11 mouse cellular contexts compared by ENCODE assay signal in genomic region chr14:48665816-48666661, GRCm38 (mm10). TPM values are rescaled to one million over a fixed set of nuclear protein-coding genes. Genes with fewer than 3 reads are reported as not detected.
DNase-seq lines count a peak whose midpoint lies in the region; ATAC-seq lines count a peak whose summit lies in the region.
"Had no signal": no experiment of that assay in that cellular context is flagged by ENCODE, and none has a peak within 500 bp of the region (broad histone marks: within the 10 kb centered on the region; RNA-seq: fewer than 3 reads in every experiment).

No protein-coding gene starts in this region.

- peaks cover 95% of the 10 kb centered on the region for H3K27me3 ChIP-seq in hindbrain, embryonic 13.5 days
- H3K27me3 ChIP-seq in neural tube, embryonic 11.5 days (ENCODE audit: control insufficient read depth, insufficient read depth, low read length) = peaks cover 97% of the 10 kb centered on the region

- H3K9me3 ChIP-seq in hindbrain, embryonic 13.5 days = no peaks in the 10 kb centered on the region
- no peaks in the 10 kb centered on the region for H3K9me3 ChIP-seq in neural tube, embryonic 11.5 days (ENCODE audit: control insufficient read depth, low read length)
- H3K9me3 ChIP-seq: liver, embryonic 15.5 days had no signal

- peak overlapping the region; percentile 52; the same call in 1 of the 2 replicates for H3K27ac ChIP-seq in hindbrain, embryonic 13.5 days
- no peak overlapping the region for H3K27ac ChIP-seq in neural tube, embryonic 11.5 days (ENCODE audit: low read depth, low read length)
- H3K27ac ChIP-seq: liver, embryonic 15.5 days had no signal

- WGBS in hindbrain, embryonic 13.5 days = under 1% methylated on average over 52 of the region's 52 CpGs
- WGBS in neural tube, embryonic 11.5 days = under 1% methylated on average over 52 of the region's 52 CpGs

- no peaks in the 10 kb centered on the region for H3K36me3 ChIP-seq in hindbrain, embryonic 13.5 days
- H3K36me3 ChIP-seq in neural tube, embryonic 11.5 days (ENCODE audit: control insufficient read depth, insufficient read depth, low read length) = no peaks in the 10 kb centered on the region
- H3K36me3 ChIP-seq: liver, embryonic 15.5 days had no signal

- no peak for ATAC-seq in hindbrain, embryonic 13.5 days (ENCODE audit: low FRiP score)
- no peak for ATAC-seq in neural tube, embryonic 11.5 days (ENCODE audit: insufficient read depth, low FRiP score, low TSS enrichment)

- 0 out of 2 replicates have a peak overlapping the region, but pooled peaks have one; percentile 6 for H3K4me2 ChIP-seq in hindbrain, embryonic 13.5 days
- H3K4me2 ChIP-seq in neural tube, embryonic 11.5 days (ENCODE audit: low read depth) = no peak overlapping the region
- H3K4me2 ChIP-seq: liver, embryonic 15.5 days had no signal

- peak; percentile 18 for DNase-seq in kidney, postnatal 10 days
- DNase-seq in kidney, adult 8-10 months = no peak
- peak; percentile 71 for DNase-seq in embryo, embryonic 11 days
- peak; percentile 61 for DNase-seq in neural tube, embryonic 11.5 days (ENCODE audit: low spot score)
- DNase-seq in left cerebral cortex, adult 18-20 months (ENCODE audit: low spot score in 2 of 2) = no peak
- DNase-seq in adrenal gland, postnatal 14 days = no peak
- no peak for DNase-seq in layer of hippocampus, adult 9-10 months (ENCODE audit: low spot score)

- H3K4me3 ChIP-seq in hindbrain, embryonic 13.5 days = peak overlapping the region; percentile 29
- no peak overlapping the region for H3K4me3 ChIP-seq in neural tube, embryonic 11.5 days (ENCODE audit: low read depth, low read length)
- H3K4me3 ChIP-seq: liver, embryonic 15.5 days had no signal

- H3K9ac ChIP-seq in hindbrain, embryonic 13.5 days = peak overlapping the region; percentile 59
- no peak overlapping the region; the same call in 1 of the 2 replicates for H3K9ac ChIP-seq in neural tube, embryonic 11.5 days (ENCODE audit: low read length)
- H3K9ac ChIP-seq: liver, embryonic 15.5 days had no signal

- peaks cover 22% of the 10 kb centered on the region; the same call in 1 of the 2 replicates for H3K4me1 ChIP-seq in hindbrain, embryonic 13.5 days (replicated peaks)
- H3K4me1 ChIP-seq in neural tube, embryonic 11.5 days (ENCODE audit: control insufficient read depth, insufficient read depth, low read length) = no peaks in the 10 kb centered on the region
- H3K4me1 ChIP-seq: liver, embryonic 15.5 days had no signal

RNA-seq across cellular contexts. Expression of gene Otx2, which starts 7.6 kb away (rescaled TPM):
- 22.8 and 24.1 TPM in 2 replicates for polyA plus RNA-seq in hindbrain, embryonic 13.5 days (2015; fragmentation: Nextera tagmentation; extraction: Ambion mirVana)
- polyA plus RNA-seq in neural tube, embryonic 11.5 days (2014; fragmentation: Nextera tagmentation; extraction: Ambion mirVana) = 0.18 and 0.33 TPM in 2 replicates
- total RNA-seq in left cerebral cortex, adult 18-20 months (2021) = under 1 TPM in 1 of 2 experiments, not detected in 1; 0.35 TPM
- total RNA-seq in adrenal gland, postnatal 14 days (2021) = not detected in 2 replicates
- total RNA-seq: heart, postnatal 14 days; MEL had no signal
- polyA plus RNA-seq: liver, embryonic 15.5 days had no signal

Comparison
In these comparisons a context has a peak if more than half of its experiments do, and no peak if none do; other contexts are left out.
1. DNase-seq: peak in kidney, postnatal 10 days (single experiment), embryo, embryonic 11 days (single experiment) and neural tube, embryonic 11.5 days (single experiment); none in kidney, adult 8-10 months (0 of 2), left cerebral cortex, adult 18-20 months (0 of 2), adrenal gland, postnatal 14 days (single experiment) and layer of hippocampus, adult 9-10 months (single experiment).